Mouse (Mus musculus) cerebellum, adult 11-12 months (tissue): ENCODE measurements around the gene Crygn.

Source experiments
- DNase-seq: peaks from one replicate; pipeline ENCODE4 v3.0.0; 2022

Gene Crygn

DNA sequence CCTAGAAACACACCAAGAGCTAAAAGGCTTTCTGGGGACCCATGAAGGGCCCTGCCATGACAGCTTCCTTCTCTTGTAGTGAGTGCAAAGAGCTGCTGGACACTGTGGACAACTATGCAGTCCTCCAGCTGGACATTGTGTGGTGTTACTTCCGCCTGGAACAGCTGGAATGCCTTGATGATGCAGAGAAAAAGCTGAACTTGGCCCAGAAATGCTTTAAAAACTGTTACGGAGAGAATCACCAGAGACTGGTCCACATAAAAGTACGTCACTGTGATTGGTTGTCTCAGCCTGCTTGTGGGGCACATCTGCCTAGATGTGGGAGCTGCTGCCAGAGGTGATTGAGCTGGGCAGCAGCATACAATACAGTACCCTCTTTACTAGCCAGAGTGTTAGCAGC, 56.5 kb downstream of the Crygn start:
- DNase-seq, result no peak
